Mouse (Mus musculus) small intestine, adult 2 months (tissue): Measurements from ENCODE around the gene Acad12. TPM values are rescaled to one million over a fixed set of nuclear protein-coding genes. Genes with fewer than 3 reads are reported as not detected.

ENCODE experiments used
- H3K27ac ChIP-seq: fragments of 200-500 bp; 2 replicates; pipeline ENCODE4 v1.5.1; 2012; ENCODE audit warnings: low read depth, low read length, control low read depth, inconsistent platforms; ENCODE audit not compliant: insufficient read depth
- H3K27me3 ChIP-seq: fragments of 200-500 bp; 2 replicates; pipeline ENCODE4 v1.6.1; 2012; ENCODE audit warnings: mild to moderate bottlenecking, moderate library complexity, low read length, inconsistent platforms; ENCODE audit not compliant: control insufficient read depth, insufficient read depth
- H3K36me3 ChIP-seq: fragments of 200-500 bp; 2 replicates; pipeline ENCODE4 v1.6.1; 2012; ENCODE audit warnings: mild to moderate bottlenecking, low read length, control low read depth, inconsistent platforms; ENCODE audit not compliant: control insufficient read depth, insufficient read depth
- H3K4me1 ChIP-seq: fragments of 200-500 bp; 2 replicates; pipeline ENCODE4 v1.6.1; 2012; ENCODE audit warnings: low read length, inconsistent platforms, mixed read lengths; ENCODE audit not compliant: control insufficient read depth, insufficient read depth, insufficient read length
- H3K4me3 ChIP-seq: fragments of 200-500 bp; 2 replicates; pipeline ENCODE4 v1.5.1; 2012; ENCODE audit warnings: low read depth, mild to moderate bottlenecking, control low read depth, inconsistent platforms, low read length, moderate library complexity
- CTCF ChIP-seq: fragments of 200-500 bp; IDR thresholded peaks from 2 replicates; pipeline ENCODE4 v1.5.1; 2012; ENCODE audit warnings: low read depth, mild to moderate bottlenecking, control low read depth, inconsistent platforms, low read length, moderate library complexity, mixed read lengths; ENCODE audit not compliant: insufficient replicate concordance, insufficient read length; ENCODE audit errors: extremely low read depth
- POLR2A ChIP-seq: fragments of 200-500 bp; IDR thresholded peaks from 2 replicates; pipeline ENCODE4 v1.6.1; 2012; ENCODE audit warnings: low read depth, mild to moderate bottlenecking, control low read depth, inconsistent platforms, low read length, moderate library complexity
- whole genome bisulfite sequencing: fragments of 180-500 bp; shearing (Covaris S2); methylation state at CpG from one replicate; pipeline ENCODE4 v1.1.7; 2018; 5-methylcytosine and 5-hydroxymethylcytosine counted together
- polyA plus RNA-seq: library from polyadenylated mRNA; depleted of rRNA; stranded (reverse); fragments of >200 nt; gene quantifications from 2 replicates; pipeline ENCODE4 v1.2.3, GENCODE M21; 2012

The Acad12 gene
- polyA plus RNA-seq, 1 experiment, result 6.7 TPM

DNA sequence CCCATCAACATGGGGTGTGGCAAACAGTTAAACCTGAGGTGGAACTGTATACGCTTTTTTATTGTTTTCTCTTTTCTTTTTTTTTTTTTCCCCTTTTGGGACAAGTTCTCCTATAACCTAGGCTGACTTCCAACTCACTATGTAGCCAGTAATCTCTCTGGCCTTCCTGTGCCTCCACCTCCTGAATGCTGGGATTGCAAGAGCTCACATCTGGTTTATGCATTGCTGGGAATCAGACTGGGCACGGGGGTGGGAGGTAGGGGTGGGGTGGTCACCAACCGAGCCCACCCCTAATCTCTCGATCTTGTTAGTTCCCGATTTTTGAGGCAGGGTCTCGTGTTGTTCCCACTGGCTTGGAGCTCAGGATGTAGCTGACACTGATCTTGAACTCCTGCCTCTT, 28.8 kb downstream of the Acad12 start:
- TF ChIP-seq CTCF, result no peak
- no peak for TF ChIP-seq POLR2A
- Histone ChIP-seq H3K27me3 (no peaks in the 10 kb centered on the region), H3K36me3 (no peaks in the 10 kb centered on the region), H3K4me1 (peaks cover 10% of the 10 kb centered on the region; the same call in 1 of the 2 replicates), H3K4me3 (no peak overlapping the region), H3K27ac (no peak overlapping the region)
- WGBS, result 82% methylated on average over 6 of the region's 6 CpGs

DNA sequence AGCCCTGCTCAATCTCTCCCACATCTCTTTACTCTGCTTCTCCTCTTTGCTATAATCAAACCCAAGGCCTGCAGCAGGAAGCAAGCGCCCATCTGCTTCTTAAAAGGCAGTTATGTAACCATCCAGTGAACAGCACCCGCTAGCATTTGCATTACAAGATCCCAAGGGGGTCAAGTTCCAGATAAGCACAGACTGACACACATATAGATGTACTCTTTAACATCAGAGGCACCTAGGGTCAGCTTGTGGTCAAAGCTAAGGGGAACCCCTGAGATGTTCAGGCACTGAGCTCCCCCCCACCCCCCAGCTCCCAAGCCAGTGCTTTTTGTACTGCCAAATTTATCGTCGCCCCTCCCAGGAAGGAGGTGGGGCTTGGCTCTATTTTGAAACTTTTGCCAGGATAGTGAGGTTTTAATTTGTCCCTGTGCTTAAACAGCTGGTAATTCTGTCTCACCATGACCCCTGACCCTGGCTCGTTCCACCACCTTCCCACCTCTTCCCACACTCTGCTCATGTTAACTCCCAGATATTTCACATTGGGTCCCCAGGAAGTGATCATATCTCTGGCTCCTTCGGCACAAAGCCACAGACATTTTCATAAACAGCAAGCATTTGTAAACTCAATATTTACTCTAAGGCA, 32.2 kb downstream of the Acad12 start:
- 18% methylated on average over 6 of the region's 6 CpGs for WGBS

DNA sequence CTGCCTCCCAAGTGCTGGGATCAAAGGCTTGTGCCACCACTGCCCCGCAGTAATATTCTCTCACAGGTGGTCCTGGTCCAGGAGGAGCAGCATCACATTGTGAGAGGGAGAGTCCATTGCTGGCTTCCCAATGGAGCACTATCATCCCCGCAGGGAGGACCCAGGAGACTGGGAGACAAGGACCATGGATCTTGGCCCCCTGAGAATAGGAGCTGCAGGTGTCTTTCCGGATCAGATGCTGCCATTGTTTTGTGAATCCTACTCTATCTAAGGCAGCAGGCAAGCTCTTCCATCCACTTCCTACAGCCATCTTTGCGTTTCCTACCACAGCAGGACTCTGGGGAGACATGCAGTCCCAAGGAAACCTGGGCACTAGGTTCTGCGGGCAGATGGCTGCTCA, 33.0 kb downstream of the Acad12 start:
- TF ChIP-seq POLR2A (no peak), CTCF (no peak)
- Histone ChIP-seq H3K36me3 (no peaks in the 10 kb centered on the region), H3K4me3 (no peak overlapping the region), H3K27ac (peak overlapping the region; percentile 76), H3K27me3 (no peaks in the 10 kb centered on the region), H3K4me1 (peaks cover 14% of the 10 kb centered on the region; the same call in 1 of the 2 replicates)
- 90% methylated on average over 5 of the region's 5 CpGs for WGBS

More for the DNA sequence above, 32.2 kb downstream of the Acad12 start:
- Histone ChIP-seq H3K27me3 (no peaks in the 10 kb centered on the region), H3K4me3 (no peak overlapping the region), H3K27ac (peak overlapping the region; percentile 76), H3K36me3 (no peaks in the 10 kb centered on the region), H3K4me1 (peaks cover 14% of the 10 kb centered on the region; the same call in 1 of the 2 replicates)
- TF ChIP-seq CTCF (no peak), POLR2A (no peak)

DNA sequence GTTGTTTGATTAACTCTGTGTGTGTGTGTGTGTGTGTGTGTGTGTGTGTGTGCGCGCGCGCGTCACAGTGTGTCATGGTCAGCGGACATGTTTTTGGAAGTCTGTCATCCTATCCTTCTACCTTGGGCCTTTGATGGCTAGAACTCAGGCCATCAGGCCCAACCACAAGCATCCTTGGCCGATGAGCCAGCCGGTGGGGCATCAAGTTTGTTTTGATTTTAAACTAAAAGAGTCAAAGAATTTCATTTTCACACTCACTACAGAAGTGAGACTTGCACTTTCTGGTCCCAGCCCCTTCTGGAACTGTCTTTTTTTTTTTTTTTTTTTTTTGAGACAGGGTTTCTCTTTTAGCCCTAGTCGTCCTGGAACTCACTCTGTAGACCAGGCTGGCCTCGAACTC, 33.7 kb downstream of the Acad12 start:
- Histone ChIP-seq H3K27ac (peak overlapping the region; percentile 93), H3K4me3 (no peak overlapping the region), H3K36me3 (no peaks in the 10 kb centered on the region), H3K4me1 (peaks cover 14% of the 10 kb centered on the region; the same call in 1 of the 2 replicates), H3K27me3 (no peaks in the 10 kb centered on the region)
- TF ChIP-seq CTCF (no peak), POLR2A (no peak)
- WGBS, result 90% methylated on average over 10 of the region's 10 CpGs

DNA sequence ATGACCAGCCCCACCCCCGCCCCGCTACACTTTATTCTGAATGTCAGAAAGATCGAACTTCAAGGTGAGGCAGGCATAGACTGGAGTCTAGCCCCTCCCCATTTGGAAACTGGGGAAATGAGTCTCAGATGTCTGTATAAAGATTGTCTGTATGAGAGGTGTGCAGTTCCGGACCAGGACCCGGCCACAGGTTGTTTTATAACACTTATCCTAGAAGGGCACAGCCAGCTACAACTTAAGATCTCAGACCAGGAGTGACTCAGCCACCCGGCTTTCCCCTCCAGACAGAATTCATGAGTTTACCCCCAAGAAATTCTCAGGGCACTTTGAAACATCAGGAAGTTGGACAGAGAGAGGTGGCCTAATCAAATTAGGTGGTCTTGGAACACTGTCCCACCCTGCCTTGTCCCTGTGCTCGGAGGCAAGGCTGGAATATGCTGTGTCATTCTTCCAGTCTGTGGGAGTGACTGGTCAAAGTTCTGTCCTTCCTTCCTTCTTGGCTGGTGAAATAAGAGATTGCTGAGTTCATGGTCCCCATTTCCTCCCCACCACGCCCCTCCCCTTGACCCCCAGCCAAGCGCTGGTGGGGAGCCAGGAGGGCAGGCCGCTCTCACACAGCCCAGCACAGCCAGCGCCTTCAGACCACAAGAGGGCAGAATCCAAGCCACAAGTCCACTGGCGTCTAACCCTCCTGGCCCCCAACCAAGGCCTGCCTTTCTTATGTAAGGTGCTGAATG, 34.8 kb downstream of the Acad12 start:
- Histone ChIP-seq H3K27ac (peak overlapping the region; percentile 97), H3K4me1 (peaks cover 14% of the 10 kb centered on the region; the same call in 1 of the 2 replicates), H3K4me3 (peak overlapping the region; percentile 44), H3K27me3 (no peaks in the 10 kb centered on the region), H3K36me3 (peaks cover 9% of the 10 kb centered on the region)
- TF ChIP-seq CTCF, result peak; percentile 73
- TF ChIP-seq POLR2A, result no peak
- WGBS, result 10% methylated on average over 12 of the region's 12 CpGs

DNA sequence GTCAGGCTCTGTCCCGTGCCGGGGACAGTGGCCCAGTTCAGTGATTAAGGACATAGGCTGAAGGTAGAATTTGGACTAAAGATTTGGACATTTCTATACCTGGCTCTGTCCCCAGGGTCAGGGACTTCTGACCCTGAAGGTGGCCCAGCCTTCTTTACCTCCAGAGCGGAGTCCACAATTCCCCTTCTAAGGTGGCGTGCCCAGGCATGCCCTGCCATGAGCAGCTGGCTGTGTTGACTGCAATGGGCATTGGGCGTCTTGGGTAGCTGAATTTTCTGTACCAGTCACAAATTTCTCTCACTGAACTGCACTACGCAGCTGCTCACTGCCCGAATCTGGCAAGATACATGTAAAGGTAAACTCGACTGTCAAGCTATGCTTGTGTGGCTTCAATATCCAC, 36.8 kb downstream of the Acad12 start:
- WGBS, result 90% methylated on average over 8 of the region's 8 CpGs
- Histone ChIP-seq H3K4me3 (no peak overlapping the region), H3K27ac (no peak overlapping the region)

DNA sequence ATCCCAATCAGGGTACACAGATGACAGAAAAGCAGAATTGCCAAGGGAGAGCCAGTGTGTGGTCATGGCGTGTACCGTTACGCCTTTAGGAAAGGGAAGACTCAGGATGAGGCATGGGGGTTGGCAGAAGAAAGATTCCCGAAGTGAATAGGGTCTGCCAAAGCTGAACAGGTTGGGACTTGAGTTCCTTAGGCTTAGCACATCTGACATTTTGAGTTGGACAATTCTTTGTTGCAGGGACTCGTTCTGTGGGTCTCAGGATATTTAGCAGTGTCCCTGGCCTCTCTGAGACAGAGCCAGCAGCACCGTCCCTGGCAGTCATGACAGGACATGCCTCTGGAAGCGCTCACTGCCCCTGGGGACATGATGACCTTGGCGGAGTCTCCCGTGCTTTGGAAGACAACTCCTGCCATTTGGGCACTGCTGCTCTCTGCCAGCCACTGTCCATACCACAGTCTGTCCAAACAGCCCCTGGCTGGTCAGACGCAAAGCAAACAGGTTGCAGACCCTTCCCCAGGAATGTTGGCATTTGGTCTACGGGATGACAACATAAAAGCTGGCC, 41.7 kb downstream of the Acad12 start:
- 90% methylated on average over 11 of the region's 11 CpGs for WGBS
- peaks cover 61% of the 10 kb centered on the region for H3K36me3 ChIP-seq

More for the DNA sequence above, 36.8 kb downstream of the Acad12 start:
- peaks cover 20% of the 10 kb centered on the region for H3K36me3 ChIP-seq
- H3K4me1 ChIP-seq, result peaks cover 14% of the 10 kb centered on the region; the same call in 1 of the 2 replicates
- TF ChIP-seq CTCF (no peak), POLR2A (no peak)
- no peaks in the 10 kb centered on the region for H3K27me3 ChIP-seq

More for the DNA sequence above, 41.7 kb downstream of the Acad12 start:
- no peaks in the 10 kb centered on the region for H3K27me3 ChIP-seq
- no peaks in the 10 kb centered on the region for H3K4me1 ChIP-seq
- TF ChIP-seq CTCF (no peak), POLR2A (no peak)
- H3K27ac ChIP-seq, result no peak overlapping the region
- no peak overlapping the region for H3K4me3 ChIP-seq
